Mouse (Mus musculus) hindbrain, embryonic 15.5 days (tissue): ENCODE data around the gene Anapc15. TPM values are rescaled to one million over a fixed set of nuclear protein-coding genes. Genes with fewer than 3 reads are reported as not detected.

ENCODE experiments used
- ATAC-seq: fragments of 200-750 bp; cut with Nextera tagmentation; 2 replicates; pipeline ENCODE4 v1.8.0; 2017; ENCODE audit warnings: low read depth, moderate number of reproducible peaks, moderate TSS enrichment; ENCODE audit not compliant: low FRiP score
- H3K27ac ChIP-seq: fragments of 300-500 bp; sonication (generic); replicated peaks from 2 replicates; pipeline ENCODE4 v1.5.1; 2015; ENCODE audit warnings: mild to moderate bottlenecking, inconsistent platforms
- H3K27me3 ChIP-seq: fragments of 300-500 bp; sonication (generic); 2 replicates; pipeline ENCODE4 v1.6.1; 2015; ENCODE audit warnings: control low read depth, inconsistent platforms
- H3K36me3 ChIP-seq: fragments of 300-500 bp; sonication (generic); 2 replicates; pipeline ENCODE4 v1.6.1; 2015; ENCODE audit warnings: control low read depth, inconsistent platforms
- H3K4me1 ChIP-seq: fragments of 300-500 bp; sonication (generic); replicated peaks from 2 replicates; pipeline ENCODE4 v1.6.1; 2015; ENCODE audit warnings: control low read depth, inconsistent platforms
- H3K4me2 ChIP-seq: fragments of 300-500 bp; sonication (generic); 2 replicates; pipeline ENCODE4 v1.6.1; 2015; ENCODE audit warnings: moderate library complexity, mild to moderate bottlenecking, inconsistent platforms
- H3K4me3 ChIP-seq: fragments of 300-500 bp; sonication (generic); 2 replicates; pipeline ENCODE4 v1.5.1; 2015; ENCODE audit warnings: mild to moderate bottlenecking, inconsistent platforms
- H3K9ac ChIP-seq: fragments of 300-500 bp; sonication (generic); 2 replicates; pipeline ENCODE4 v1.6.1; 2015; ENCODE audit warnings: inconsistent platforms
- H3K9me3 ChIP-seq: fragments of 300-500 bp; sonication (generic); 2 replicates; pipeline ENCODE4 v1.6.1; 2016; ENCODE audit warnings: control low read depth, inconsistent platforms
- WGBS: fragments of 180-500 bp; shearing (Covaris S2); methylation state at CpG from one replicate; pipeline ENCODE4 v1.1.7; 2015; 5-methylcytosine and 5-hydroxymethylcytosine counted together
- polyA plus RNA-seq: library from polyadenylated mRNA; unstranded; fragments of >200 nt; fragmentation: Nextera tagmentation; extraction: Ambion mirVana; gene quantifications from 2 replicates; pipeline ENCODE4 v1.2.1, GENCODE M21; 2015

Anapc15 gene
- 72.9 and 77.5 TPM in 2 replicates for polyA plus RNA-seq

DNA sequence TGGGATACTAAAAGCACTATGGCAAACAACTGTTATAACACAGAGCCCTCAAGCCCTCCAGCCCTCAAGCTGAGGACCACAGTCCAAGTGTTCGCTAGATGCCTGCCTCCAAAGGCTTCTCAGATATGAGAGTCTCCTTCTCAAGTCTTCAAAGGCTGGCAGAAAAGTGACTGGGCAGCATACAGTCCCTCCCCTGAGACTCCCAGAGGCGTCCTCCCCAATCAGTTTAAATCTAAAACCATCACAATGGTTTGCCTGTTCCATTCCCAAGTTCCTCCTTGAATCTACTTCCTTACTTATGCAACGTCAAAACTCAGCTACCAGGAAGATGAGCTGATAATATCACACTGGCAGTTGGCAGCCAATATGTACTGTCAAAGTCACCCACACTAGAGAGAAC is at the start of gene Anapc15:
Gene Anapc15 (plus strand): TSS at position 301 of the 400 bp plus-strand sequence.
- no peaks in the 10 kb centered on the region for H3K4me1 ChIP-seq
- H3K4me3 ChIP-seq, result no peak within 1 kb of the TSS
- H3K27me3 ChIP-seq, result no peaks in the 10 kb centered on the region
- H3K27ac ChIP-seq, result no peak within 1 kb of the TSS
- H3K36me3 ChIP-seq, result no peaks in the 10 kb centered on the region
- no peak within 1 kb of the TSS for H3K4me2 ChIP-seq
- H3K9me3 ChIP-seq, result no peaks in the 10 kb centered on the region
- 77% methylated on average over 3 of the region's 3 CpGs for WGBS
- no peak for ATAC-seq
- H3K9ac ChIP-seq, result no peak within 1 kb of the TSS

DNA sequence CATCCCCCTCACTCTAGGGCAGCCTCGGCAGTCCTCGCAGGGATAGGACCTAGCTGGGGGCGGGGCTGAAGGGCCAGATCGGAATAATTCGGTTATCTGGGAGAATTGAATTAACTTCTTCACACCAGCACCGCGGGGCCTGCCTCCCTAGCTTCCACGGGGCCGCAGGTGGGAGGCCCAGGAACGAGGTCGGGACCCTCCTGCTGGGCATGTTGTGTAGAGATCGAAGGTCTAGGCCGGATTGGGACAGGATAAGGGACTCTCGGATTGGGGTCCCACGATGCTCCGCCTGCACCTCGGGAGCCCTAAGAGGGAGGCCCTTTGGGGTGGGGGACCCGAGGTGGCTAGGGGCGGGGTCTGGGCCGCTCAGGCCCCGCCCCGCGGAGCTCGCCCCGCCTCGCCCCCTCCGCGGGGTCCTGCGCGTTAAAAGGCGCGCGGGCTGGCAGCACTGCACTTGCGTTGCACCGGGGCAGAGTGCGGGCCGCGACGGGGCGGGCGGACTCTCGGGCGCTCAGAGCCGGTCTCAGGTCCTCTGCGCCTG is 45.6 kb upstream of the Anapc15 start, which contains the start of gene Phox2a:
Gene Phox2a (plus strand): TSS at position 453 of the 541 bp plus-strand sequence.
- peak within 1 kb of the TSS; percentile 51 for H3K4me2 ChIP-seq
- H3K27ac ChIP-seq, result no peak within 1 kb of the TSS
- H3K4me3 ChIP-seq, result peak within 1 kb of the TSS; percentile 30
- H3K9ac ChIP-seq, result no peak within 1 kb of the TSS
- peaks cover 66% of the 10 kb centered on the region for H3K27me3 ChIP-seq
- no peaks in the 10 kb centered on the region for H3K9me3 ChIP-seq
- ATAC-seq, result peak; percentile 31
- H3K36me3 ChIP-seq, result no peaks in the 10 kb centered on the region
- peaks cover 30% of the 10 kb centered on the region for H3K4me1 ChIP-seq
- WGBS, result under 1% methylated on average over 35 of the region's 45 CpGs

DNA sequence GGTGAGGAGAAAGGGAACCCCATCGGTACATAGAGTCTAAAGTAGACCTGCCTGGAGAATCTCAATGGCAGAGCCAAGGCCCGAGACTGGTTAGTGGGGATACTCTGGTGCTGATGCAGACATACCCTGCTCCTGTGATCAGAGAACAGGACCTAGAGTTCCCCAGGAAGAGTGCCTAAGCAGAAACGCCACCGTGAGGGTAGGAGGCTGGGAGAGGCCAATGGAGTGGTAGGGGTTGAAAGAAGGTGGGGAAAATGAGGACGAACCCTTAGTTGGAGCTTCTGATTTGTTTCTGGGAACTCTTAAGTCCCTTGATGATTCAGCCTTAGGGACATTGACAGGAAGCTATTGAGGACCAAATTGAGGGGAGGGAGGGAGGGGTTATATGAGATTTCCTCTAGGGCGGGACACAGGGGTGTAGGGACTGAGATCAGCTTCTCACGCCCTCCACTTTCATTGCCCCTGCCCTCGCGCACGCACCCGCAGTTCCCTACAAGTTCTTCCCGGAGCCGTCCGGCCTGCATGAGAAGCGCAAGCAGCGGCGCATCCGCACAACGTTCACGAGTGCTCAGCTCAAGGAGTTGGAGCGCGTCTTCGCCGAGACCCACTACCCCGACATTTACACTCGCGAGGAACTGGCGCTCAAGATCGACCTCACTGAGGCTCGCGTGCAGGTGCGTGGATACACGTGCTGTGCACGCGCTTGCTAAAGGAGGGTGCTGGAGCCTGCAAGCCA is 43.1 kb upstream of the Anapc15 start:
- no peak for ATAC-seq
- 4% methylated on average over 35 of the region's 35 CpGs for WGBS
- H3K27ac ChIP-seq, result no peak overlapping the region
- H3K4me3 ChIP-seq, result peak overlapping the region; percentile 38
- H3K27me3 ChIP-seq, result peaks cover 76% of the 10 kb centered on the region
- peak overlapping the region; percentile 67 for H3K4me2 ChIP-seq
- H3K36me3 ChIP-seq, result no peaks in the 10 kb centered on the region
- no peak overlapping the region for H3K9ac ChIP-seq
- peaks cover 30% of the 10 kb centered on the region for H3K4me1 ChIP-seq
- no peaks in the 10 kb centered on the region for H3K9me3 ChIP-seq

DNA sequence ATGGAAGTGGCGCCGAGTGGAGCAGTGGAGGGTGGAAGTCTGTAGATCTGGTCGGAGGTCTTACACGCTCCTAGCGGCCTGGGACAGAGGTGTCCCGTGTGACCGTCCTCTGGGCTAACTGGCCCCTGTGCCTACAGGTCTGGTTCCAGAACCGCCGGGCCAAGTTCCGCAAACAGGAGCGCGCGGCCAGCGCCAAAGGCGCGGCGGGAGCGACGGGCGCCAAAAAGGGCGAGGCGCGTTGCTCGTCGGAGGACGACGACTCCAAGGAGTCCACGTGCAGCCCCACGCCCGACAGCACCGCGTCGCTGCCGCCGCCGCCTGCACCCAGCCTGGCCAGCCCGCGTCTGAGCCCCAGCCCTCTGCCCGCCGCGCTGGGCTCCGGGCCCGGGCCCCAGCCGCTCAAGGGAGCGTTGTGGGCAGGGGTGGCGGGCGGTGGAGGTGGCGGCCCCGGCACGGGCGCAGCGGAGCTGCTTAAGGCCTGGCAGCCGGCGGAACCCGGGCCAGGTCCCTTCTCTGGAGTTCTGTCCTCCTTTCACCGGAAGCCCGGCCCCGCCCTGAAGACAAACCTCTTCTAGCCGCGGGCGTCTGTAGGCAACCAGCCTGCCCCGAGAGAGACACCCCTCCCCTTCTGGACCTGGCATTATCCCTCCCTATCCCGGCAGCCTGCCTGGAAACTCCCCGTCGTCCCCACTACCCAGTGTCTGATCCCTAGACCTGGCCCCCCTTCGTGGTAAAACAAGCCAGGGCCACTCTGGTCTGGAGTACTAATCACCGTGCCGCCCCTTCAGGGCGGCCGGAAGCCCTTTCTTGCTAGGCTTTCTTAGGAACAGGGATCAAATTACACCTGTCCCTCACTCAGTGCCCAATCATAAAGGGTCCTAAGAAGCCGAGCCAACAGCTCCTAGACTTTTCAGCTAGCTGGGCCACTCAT is 41.7 kb upstream of the Anapc15 start:
- H3K27ac ChIP-seq, result no peak overlapping the region
- ATAC-seq, result peak; percentile 63
- no peaks in the 10 kb centered on the region for H3K36me3 ChIP-seq
- H3K9ac ChIP-seq, result peak overlapping the region; percentile 30
- peaks cover 30% of the 10 kb centered on the region for H3K4me1 ChIP-seq
- H3K4me3 ChIP-seq, result peak overlapping the region; percentile 38
- WGBS, result under 1% methylated on average over 58 of the region's 71 CpGs
- no peaks in the 10 kb centered on the region for H3K9me3 ChIP-seq
- peaks cover 71% of the 10 kb centered on the region for H3K27me3 ChIP-seq
- H3K4me2 ChIP-seq, result peak overlapping the region; percentile 67

DNA sequence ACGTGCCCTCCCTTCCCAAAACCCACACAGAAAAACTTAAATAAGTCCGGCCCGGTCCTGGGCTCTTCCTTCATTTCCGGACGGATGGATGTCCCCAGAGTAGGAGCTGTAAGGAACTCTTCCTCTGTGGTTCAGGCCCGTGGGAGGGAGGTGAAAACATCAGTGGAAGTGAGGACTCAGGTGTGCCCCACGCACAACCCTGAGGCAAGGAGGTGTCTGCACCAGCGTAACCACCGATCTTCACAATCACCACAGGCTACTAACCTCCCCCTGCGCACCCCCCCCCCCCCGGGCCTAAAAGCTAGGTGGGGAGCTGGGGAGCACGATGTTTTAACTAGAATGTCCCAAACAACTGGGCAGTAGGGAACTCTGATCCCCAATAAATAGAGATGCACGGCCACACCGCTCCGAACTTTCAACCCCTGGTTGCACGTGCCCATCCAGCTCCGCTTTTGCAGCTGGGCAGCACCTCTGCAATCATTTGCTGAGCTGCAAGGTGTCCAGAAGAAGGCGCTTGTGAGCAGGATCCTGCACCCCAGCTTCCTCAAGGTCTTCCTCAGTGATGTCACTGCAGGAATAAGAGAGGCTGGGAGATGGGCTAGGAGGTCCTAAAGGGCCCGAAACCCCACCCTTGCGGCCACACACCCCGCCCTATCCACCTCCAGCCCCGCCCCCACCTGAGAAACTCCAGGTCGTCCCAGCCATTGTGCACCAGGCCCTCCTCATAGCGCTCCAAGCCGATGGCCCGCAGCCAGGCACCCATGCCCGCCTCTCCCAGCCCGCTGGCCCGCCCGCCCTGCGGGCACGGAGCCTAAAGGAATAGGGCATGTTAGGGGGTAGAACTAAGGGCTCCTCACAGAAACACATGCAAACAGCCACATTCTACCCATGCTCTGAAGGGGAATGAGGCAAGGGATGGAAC is 40.4 kb upstream of the Anapc15 start:
- H3K4me2 ChIP-seq, result peak overlapping the region; percentile 17; the same call in 1 of the 2 replicates
- no peak overlapping the region for H3K9ac ChIP-seq
- no peak overlapping the region for H3K27ac ChIP-seq
- H3K36me3 ChIP-seq, result no peaks in the 10 kb centered on the region
- H3K27me3 ChIP-seq, result peaks cover 59% of the 10 kb centered on the region
- no peaks in the 10 kb centered on the region for H3K9me3 ChIP-seq
- H3K4me3 ChIP-seq, result no peak overlapping the region
- no peak for ATAC-seq
- H3K4me1 ChIP-seq, result peaks cover 25% of the 10 kb centered on the region
- WGBS, result 31% methylated on average over 32 of the region's 32 CpGs

DNA sequence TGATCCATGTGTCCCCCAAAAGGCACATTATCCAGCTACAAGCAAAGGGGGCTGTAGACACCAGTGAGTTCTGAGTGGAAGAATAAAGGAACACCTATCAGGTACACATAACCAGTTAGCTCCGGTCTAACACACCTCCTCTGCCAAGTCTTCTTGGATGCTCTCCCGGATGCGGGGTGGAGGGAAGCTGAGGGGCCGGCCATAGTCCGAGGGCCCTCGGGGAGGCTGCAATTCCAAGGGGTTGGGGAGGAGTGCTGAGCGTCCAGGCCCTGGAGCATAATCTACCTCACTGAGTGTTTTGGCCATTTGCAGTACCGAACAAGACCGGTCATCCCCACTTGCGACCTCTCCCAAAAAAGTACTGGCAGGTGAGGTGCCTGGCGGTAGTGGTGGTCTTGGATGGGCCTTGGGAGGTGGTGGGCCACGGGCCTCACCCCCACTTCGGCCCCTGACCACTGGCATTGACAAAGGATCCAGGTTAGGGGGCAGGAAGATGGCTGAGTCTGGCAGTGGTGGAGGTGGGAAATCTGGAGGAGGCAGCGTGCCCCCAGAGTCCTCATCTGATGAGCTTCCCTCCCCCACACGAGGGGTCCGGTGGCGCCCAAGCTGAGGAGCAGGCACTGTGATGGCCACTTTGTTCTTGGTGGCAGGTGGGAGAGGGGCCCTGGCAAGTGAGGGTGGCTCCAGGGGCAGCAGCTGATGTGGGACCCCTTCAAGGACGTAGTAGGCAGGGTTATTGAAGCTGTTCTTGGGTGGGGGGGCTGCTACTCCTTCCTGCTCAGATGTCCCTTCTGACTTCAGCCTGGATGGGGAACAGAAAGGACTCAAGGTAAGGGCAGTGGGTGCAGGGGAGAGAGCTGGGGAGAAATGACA is 39.5 kb upstream of the Anapc15 start:
- ATAC-seq, result no peak; the same call in 1 of the 2 replicates
- H3K27me3 ChIP-seq, result peaks cover 50% of the 10 kb centered on the region

DNA sequence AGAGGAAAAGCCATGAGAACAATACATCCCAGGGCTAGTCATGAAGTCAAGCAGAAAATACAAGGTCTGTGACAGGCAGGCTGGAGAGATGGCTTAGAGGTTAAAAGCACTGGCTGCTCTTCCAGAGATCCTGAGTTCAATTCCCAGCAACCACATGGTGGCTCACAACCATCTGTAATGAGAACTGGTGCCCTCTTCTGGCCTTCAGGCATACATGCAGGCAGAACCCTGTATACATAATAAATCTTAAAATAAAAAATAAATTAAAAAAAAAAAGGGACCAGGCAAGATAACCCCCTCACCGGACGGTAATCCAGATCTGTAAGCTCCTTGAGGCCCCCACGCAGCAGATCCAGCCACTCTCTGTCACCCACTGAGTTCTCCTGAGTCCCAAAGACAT is 33.1 kb upstream of the Anapc15 start:
- no peak for ATAC-seq
- Histone ChIP-seq H3K9me3 (no peaks in the 10 kb centered on the region), H3K4me2 (no peak overlapping the region), H3K4me3 (no peak overlapping the region), H3K36me3 (peaks cover 7% of the 10 kb centered on the region), H3K4me1 (peaks cover 10% of the 10 kb centered on the region), H3K27ac (no peak overlapping the region), H3K9ac (no peak overlapping the region), H3K27me3 (no peaks in the 10 kb centered on the region)
- WGBS, result 98% methylated on average over 3 of the region's 3 CpGs

More for the DNA sequence above, 39.5 kb upstream of the Anapc15 start:
- Histone ChIP-seq H3K27ac (no peak overlapping the region), H3K9me3 (no peaks in the 10 kb centered on the region), H3K4me2 (no peak overlapping the region), H3K4me1 (peaks cover 20% of the 10 kb centered on the region), H3K4me3 (no peak overlapping the region), H3K9ac (no peak overlapping the region), H3K36me3 (no peaks in the 10 kb centered on the region)
- WGBS, result 82% methylated on average over 18 of the region's 18 CpGs

DNA sequence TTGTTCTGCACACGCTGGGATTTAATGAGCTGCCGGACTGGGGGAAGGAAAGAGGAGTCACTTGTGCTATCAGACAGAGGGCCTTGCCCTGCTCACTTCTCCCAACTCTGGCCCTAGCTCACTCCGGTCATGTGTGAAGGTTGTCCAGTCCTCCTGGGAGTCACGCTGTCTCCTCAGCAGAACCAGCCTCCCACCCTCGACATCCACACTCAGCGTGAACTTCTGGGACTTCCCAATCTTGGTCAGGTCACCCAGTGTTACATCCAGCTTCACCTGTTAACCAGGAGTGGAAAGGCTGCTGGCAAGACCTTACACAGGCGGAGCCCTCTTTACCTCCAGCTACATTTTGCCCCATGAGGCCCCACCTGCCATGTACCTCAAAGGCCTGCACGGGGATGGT is 32.1 kb upstream of the Anapc15 start:
- no peak overlapping the region for H3K4me2 ChIP-seq
- H3K9me3 ChIP-seq, result no peaks in the 10 kb centered on the region
- no peak overlapping the region for H3K27ac ChIP-seq
- no peaks in the 10 kb centered on the region for H3K27me3 ChIP-seq
- H3K4me3 ChIP-seq, result no peak overlapping the region
- no peak for ATAC-seq
- H3K36me3 ChIP-seq, result peaks cover 7% of the 10 kb centered on the region
- WGBS, result 94% methylated on average over 8 of the region's 8 CpGs
- H3K4me1 ChIP-seq, result peaks cover 15% of the 10 kb centered on the region
- no peak overlapping the region for H3K9ac ChIP-seq

DNA sequence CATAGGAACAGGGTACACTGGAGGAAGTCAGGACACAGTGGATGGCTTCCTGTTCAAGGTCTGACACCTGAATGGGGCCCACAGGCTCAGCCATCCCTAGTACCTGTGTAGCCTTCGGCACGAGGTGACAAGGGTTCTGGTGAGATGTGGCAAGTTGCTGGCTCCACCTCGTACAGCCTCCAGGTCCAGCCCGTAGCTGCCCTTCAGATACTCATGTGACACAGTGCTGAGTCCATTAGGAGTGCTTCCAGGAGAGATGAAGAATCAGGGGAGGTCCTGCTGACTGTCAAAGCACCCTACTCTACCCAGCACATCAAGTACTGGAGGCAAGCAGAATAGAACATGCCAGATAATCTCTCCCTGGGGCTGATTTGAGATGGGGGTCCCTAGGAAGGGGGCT is 31.1 kb upstream of the Anapc15 start:
- H3K4me1 ChIP-seq, result peaks cover 25% of the 10 kb centered on the region
- ATAC-seq, result no peak
- H3K9ac ChIP-seq, result no peak overlapping the region
- H3K4me3 ChIP-seq, result no peak overlapping the region
- 96% methylated on average over 4 of the region's 4 CpGs for WGBS
- peaks cover 7% of the 10 kb centered on the region for H3K36me3 ChIP-seq
- H3K4me2 ChIP-seq, result no peak overlapping the region
- peaks cover 3% of the 10 kb centered on the region; the same call in 1 of the 2 replicates for H3K27me3 ChIP-seq
- no peak overlapping the region for H3K27ac ChIP-seq
- H3K9me3 ChIP-seq, result no peaks in the 10 kb centered on the region

DNA sequence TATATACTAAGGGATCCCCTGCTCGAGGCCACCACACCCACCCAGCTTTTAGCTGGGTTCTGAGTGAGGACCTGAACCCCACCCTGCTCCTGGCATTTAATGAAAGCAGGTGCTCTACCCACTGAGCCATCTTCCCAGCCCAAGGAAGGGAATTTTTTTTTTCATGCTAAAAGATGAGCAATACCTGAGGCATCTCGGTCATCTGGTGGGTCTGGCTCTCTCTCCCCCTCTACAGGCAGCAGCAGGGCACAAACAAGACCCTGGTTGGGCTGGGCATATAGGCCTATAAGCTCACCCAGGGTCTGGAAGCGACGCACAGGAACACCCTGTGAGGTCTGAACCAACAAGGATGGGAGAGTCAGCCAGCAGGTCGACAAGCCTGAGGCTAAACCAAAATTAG is 30.2 kb upstream of the Anapc15 start:
- Histone ChIP-seq H3K9ac (no peak overlapping the region), H3K27me3 (peaks cover 5% of the 10 kb centered on the region; the same call in 1 of the 2 replicates), H3K4me2 (no peak overlapping the region), H3K36me3 (peaks cover 7% of the 10 kb centered on the region), H3K9me3 (no peaks in the 10 kb centered on the region), H3K4me1 (peaks cover 33% of the 10 kb centered on the region), H3K4me3 (no peak overlapping the region), H3K27ac (peak overlapping the region; percentile 18; the same call in 1 of the 2 replicates)
- 77% methylated on average over 5 of the region's 5 CpGs for WGBS
- ATAC-seq, result no peak
